Mouse (Mus musculus) heart, embryonic 16.5 days (tissue): Measurements from ENCODE around the gene Ifitm10. TPM values are rescaled to one million over a fixed set of nuclear protein-coding genes. Genes with fewer than 3 reads are reported as not detected.

Source experiments
- ATAC-seq: fragments of 200-750 bp; cut with Nextera tagmentation; replicated peaks from 2 replicates; pipeline ENCODE4 v1.8.0; 2017; ENCODE audit warnings: moderate number of reproducible peaks; ENCODE audit not compliant: insufficient read depth, low FRiP score; ENCODE audit errors: extremely low read depth
- H3K27ac ChIP-seq: fragments of 300-500 bp; sonication (generic); 2 replicates; pipeline ENCODE4 v1.5.1; 2014; ENCODE audit warnings: mild to moderate bottlenecking, low read length, control low read depth, moderate library complexity
- H3K27me3 ChIP-seq: fragments of 300-500 bp; sonication (generic); 2 replicates; pipeline ENCODE4 v1.6.1; 2014; ENCODE audit warnings: low read length, mixed read lengths; ENCODE audit not compliant: control insufficient read depth, insufficient read depth
- H3K36me3 ChIP-seq: fragments of 300-500 bp; sonication (generic); 2 replicates; pipeline ENCODE4 v1.6.1; 2014; ENCODE audit not compliant: control insufficient read depth, insufficient read depth
- H3K4me1 ChIP-seq: fragments of 300-500 bp; sonication (generic); 2 replicates; pipeline ENCODE4 v1.6.1; 2014; ENCODE audit warnings: low read length, mixed read lengths; ENCODE audit not compliant: control insufficient read depth, insufficient read depth
- H3K4me2 ChIP-seq: fragments of 300-500 bp; sonication (generic); 2 replicates; pipeline ENCODE4 v1.6.1; 2014; ENCODE audit warnings: low read depth, mild to moderate bottlenecking, control low read depth, low read length
- H3K4me3 ChIP-seq: fragments of 300-500 bp; sonication (generic); 2 replicates; pipeline ENCODE4 v1.5.1; 2014; ENCODE audit warnings: mild to moderate bottlenecking, control low read depth, low read length
- H3K9ac ChIP-seq: fragments of 300-500 bp; sonication (generic); 2 replicates; pipeline ENCODE4 v1.6.1; 2014; ENCODE audit warnings: low read length, control low read depth
- H3K9me3 ChIP-seq: fragments of 300-500 bp; sonication (generic); replicated peaks from 2 replicates; pipeline ENCODE4 v1.6.1; 2016; ENCODE audit warnings: low read length; ENCODE audit not compliant: control insufficient read depth
- whole genome bisulfite sequencing: fragments of 180-500 bp; shearing (Covaris S2); extraction: QIAGEN DNeasy Blood & Tissue Kit; methylation state at CpG from one replicate; pipeline ENCODE4 v1.1.7; 2014; 5-methylcytosine and 5-hydroxymethylcytosine counted together
- polyA plus RNA-seq: library from polyadenylated mRNA; unstranded; fragments of >200 nt; fragmentation: Nextera tagmentation; extraction: Ambion mirVana; gene quantifications from 2 replicates; pipeline ENCODE4 v1.2.1, GENCODE M21; 2015

Gene Ifitm10
- polyA plus RNA-seq, 1 experiment from 2014 or later: 4.9 TPM

- no peaks in the 10 kb centered on the region for H3K36me3 ChIP-seq
- peaks cover 10% of the 10 kb centered on the region for H3K4me1 ChIP-seq
- H3K27me3 ChIP-seq: 0 out of 2 replicates have a peak, but pooled peaks cover 4% of the 10 kb centered on the region
- no peak overlapping the region for H3K4me2 ChIP-seq
- ATAC-seq: no peak
- no peak overlapping the region for H3K4me3 ChIP-seq
- WGBS: 70% methylated on average over 2 of the region's 2 CpGs
- no peak overlapping the region for H3K27ac ChIP-seq
- H3K9ac ChIP-seq: no peak overlapping the region
- no peaks in the 10 kb centered on the region for H3K9me3 ChIP-seq
These were observed 4.7 kb downstream of the Ifitm10 start for GRCm38 (mm10) chr7:142368856-142369255.

GRCm38 (mm10) chr7:142363107-142363506, 10.4 kb downstream of the Ifitm10 start:
- 60% methylated on average over 4 of the region's 4 CpGs for WGBS
- no peak for ATAC-seq

GRCm38 (mm10) chr7:142360743-142361142, 12.8 kb downstream of the Ifitm10 start:
- no peak overlapping the region for H3K4me3 ChIP-seq
- no peaks in the 10 kb centered on the region for H3K9me3 ChIP-seq
- H3K4me2 ChIP-seq: no peak overlapping the region
- H3K9ac ChIP-seq: no peak overlapping the region
- H3K4me1 ChIP-seq: no peaks in the 10 kb centered on the region
- no peak for ATAC-seq
- no peak overlapping the region for H3K27ac ChIP-seq
- H3K27me3 ChIP-seq: no peaks in the 10 kb centered on the region
- H3K36me3 ChIP-seq: no peaks in the 10 kb centered on the region

More at GRCm38 (mm10) chr7:142363107-142363506, 10.4 kb downstream of the Ifitm10 start:
- no peak overlapping the region for H3K4me2 ChIP-seq
- H3K27ac ChIP-seq: no peak overlapping the region
- no peaks in the 10 kb centered on the region for H3K27me3 ChIP-seq
- no peak overlapping the region for H3K9ac ChIP-seq
- H3K36me3 ChIP-seq: no peaks in the 10 kb centered on the region
- H3K9me3 ChIP-seq: no peaks in the 10 kb centered on the region
- no peak overlapping the region for H3K4me3 ChIP-seq
- no peaks in the 10 kb centered on the region for H3K4me1 ChIP-seq

GRCm38 (mm10) chr7:142359129-142359528, 14.4 kb downstream of the Ifitm10 start:
- peaks cover 2% of the 10 kb centered on the region; the same call in 1 of the 2 replicates for H3K27me3 ChIP-seq
- H3K4me1 ChIP-seq: peaks cover 6% of the 10 kb centered on the region; the same call in 1 of the 2 replicates
- no peaks in the 10 kb centered on the region for H3K36me3 ChIP-seq
- no peak overlapping the region for H3K27ac ChIP-seq
- ATAC-seq: no peak; the same call in 1 of the 2 replicates
- H3K4me3 ChIP-seq: no peak overlapping the region
- no peaks in the 10 kb centered on the region for H3K9me3 ChIP-seq
- no peak overlapping the region for H3K4me2 ChIP-seq
- no peak overlapping the region for H3K9ac ChIP-seq
- 67% methylated on average over 8 of the region's 8 CpGs for WGBS

- 76% methylated on average over 3 of the region's 3 CpGs for WGBS
These were observed 16.0 kb downstream of the Ifitm10 start for GRCm38 (mm10) chr7:142357566-142357965.

GRCm38 (mm10) chr7:142354661-142355233, 18.8 kb downstream of the Ifitm10 start:
- Histone ChIP-seq H3K4me1 (peaks cover 9% of the 10 kb centered on the region), H3K9me3 (no peaks in the 10 kb centered on the region), H3K4me3 (no peak overlapping the region), H3K9ac (no peak overlapping the region), H3K4me2 (no peak overlapping the region), H3K27me3 (peaks cover 2% of the 10 kb centered on the region; the same call in 1 of the 2 replicates), H3K27ac (no peak overlapping the region), H3K36me3 (no peaks in the 10 kb centered on the region)
- WGBS: 43% methylated on average over 8 of the region's 8 CpGs
- no peak for ATAC-seq

More at GRCm38 (mm10) chr7:142357566-142357965, 16.0 kb downstream of the Ifitm10 start:
- Histone ChIP-seq H3K4me1 (peaks cover 9% of the 10 kb centered on the region), H3K36me3 (no peaks in the 10 kb centered on the region), H3K27me3 (peaks cover 2% of the 10 kb centered on the region; the same call in 1 of the 2 replicates), H3K4me2 (no peak overlapping the region), H3K27ac (no peak overlapping the region), H3K4me3 (no peak overlapping the region), H3K9ac (no peak overlapping the region), H3K9me3 (no peaks in the 10 kb centered on the region)
- no peak for ATAC-seq

GRCm38 (mm10) chr7:142353854-142354253, 19.7 kb downstream of the Ifitm10 start:
- no peak overlapping the region for H3K4me3 ChIP-seq
- no peak overlapping the region for H3K9ac ChIP-seq
- H3K36me3 ChIP-seq: no peaks in the 10 kb centered on the region
- H3K4me1 ChIP-seq: peaks cover 9% of the 10 kb centered on the region
- no peak overlapping the region; the same call in 1 of the 2 replicates for H3K27ac ChIP-seq
- no peak overlapping the region for H3K4me2 ChIP-seq
- 41% methylated on average over 5 of the region's 5 CpGs for WGBS
- peaks cover 2% of the 10 kb centered on the region; the same call in 1 of the 2 replicates for H3K27me3 ChIP-seq
- peak; percentile 69 for ATAC-seq
- no peaks in the 10 kb centered on the region for H3K9me3 ChIP-seq

GRCm38 (mm10) chr7:142351569-142351968, 22.0 kb downstream of the Ifitm10 start:
- Histone ChIP-seq H3K9me3 (no peaks in the 10 kb centered on the region), H3K9ac (no peak overlapping the region), H3K4me1 (peaks cover 9% of the 10 kb centered on the region), H3K27me3 (peaks cover 2% of the 10 kb centered on the region; the same call in 1 of the 2 replicates), H3K36me3 (no peaks in the 10 kb centered on the region), H3K4me3 (no peak overlapping the region), H3K27ac (no peak overlapping the region), H3K4me2 (no peak overlapping the region)
- WGBS: 65% methylated on average over 5 of the region's 5 CpGs
- ATAC-seq: no peak

GRCm38 (mm10) chr7:142349308-142349961, 24.1 kb downstream of the Ifitm10 start:
- ATAC-seq: no peak
- peaks cover 5% of the 10 kb centered on the region for H3K4me1 ChIP-seq
- no peak overlapping the region for H3K9ac ChIP-seq
- no peaks in the 10 kb centered on the region for H3K36me3 ChIP-seq
- H3K4me2 ChIP-seq: no peak overlapping the region
- H3K9me3 ChIP-seq: no peaks in the 10 kb centered on the region
- H3K4me3 ChIP-seq: no peak overlapping the region
- no peaks in the 10 kb centered on the region for H3K27me3 ChIP-seq
- WGBS: 45% methylated on average over 9 of the region's 9 CpGs
- no peak overlapping the region for H3K27ac ChIP-seq
